Mouse (Mus musculus) ES-E14 (cell line): ENCODE measurements around the gene Cspg5.

Experiments used
- HCFC1 ChIP-seq: IDR thresholded peaks from 2 replicates; pipeline ENCODE4 v1.6.1; 2012; ENCODE audit warnings: low read length, inconsistent platforms, borderline replicate concordance; ENCODE audit not compliant: insufficient read depth
- MAFK ChIP-seq: IDR thresholded peaks from 2 replicates; pipeline ENCODE4 v1.6.1; 2014; ENCODE audit warnings: mild to moderate bottlenecking, low read depth, low read length, inconsistent platforms; ENCODE audit not compliant: insufficient read depth
- ZC3H11A ChIP-seq: IDR thresholded peaks from 2 replicates; pipeline ENCODE4 v1.6.1; 2012; ENCODE audit warnings: low read depth, mild to moderate bottlenecking, inconsistent platforms, low read length, borderline replicate concordance
- ZNF384 ChIP-seq: IDR thresholded peaks from 2 replicates; pipeline ENCODE4 v1.6.1; 2012; ENCODE audit warnings: low read depth, low read length, inconsistent platforms

DNA sequence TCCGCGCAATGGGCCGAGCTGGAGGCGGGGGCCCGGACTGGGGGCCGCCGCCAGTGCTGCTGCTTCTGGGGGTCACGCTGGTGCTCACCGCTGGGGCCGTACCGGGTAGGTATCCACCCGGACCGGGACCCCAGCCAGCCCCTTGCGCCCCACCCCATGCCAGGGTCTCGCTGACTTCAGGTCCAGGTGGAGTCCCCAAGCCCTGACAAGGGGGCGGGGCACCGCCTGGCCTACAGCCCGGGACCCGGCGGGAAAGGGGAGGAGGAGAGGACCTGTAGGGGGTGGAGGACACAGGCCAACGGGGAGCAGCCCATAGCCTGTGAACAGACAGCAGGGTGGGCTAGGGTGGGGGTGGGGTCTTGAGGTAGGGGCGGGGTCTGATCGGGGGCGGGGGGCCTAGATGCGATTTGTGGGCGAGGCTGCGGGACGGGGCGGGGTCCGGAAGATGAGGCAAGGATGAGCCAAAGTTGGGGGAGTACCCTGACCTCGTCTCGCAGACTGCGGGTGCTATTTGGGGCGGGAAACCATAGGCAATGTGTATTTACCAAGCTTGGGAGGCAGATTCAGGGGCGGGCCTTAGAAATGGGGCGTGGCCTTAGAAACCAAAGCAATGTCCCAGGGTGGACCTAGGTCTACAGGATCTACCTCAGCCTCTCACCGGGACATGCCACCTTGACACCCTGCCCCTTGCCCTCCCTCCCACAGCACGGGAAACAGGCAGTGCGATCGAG is 2.2 kb downstream of the Cspg5 start:
- TF ChIP-seq HCFC1 (no peak), ZNF384 (no peak), ZC3H11A (no peak), MAFK (no peak)
